Mouse (Mus musculus): ENCODE results near the gene Thsd4.

- no peak for TF ChIP-seq CTCF (IDR thresholded peaks at IDR 0.05; ENCODE audit: control insufficient read depth, insufficient read depth, low read length)
- no peak for TF ChIP-seq POLR2A (IDR thresholded peaks at IDR 0.05; ENCODE audit: borderline replicate concordance, control insufficient read depth, low read depth, low read length)
These were observed 292.4 kb downstream of the Thsd4 start for GRCm38 (mm10) chr9:60229496-60229895.
